23 mouse cellular contexts compared by ENCODE assay signal in genomic region chr7:25401986-25402385, GRCm38 (mm10). TPM values are rescaled to one million over a fixed set of nuclear protein-coding genes. Genes with fewer than 3 reads are reported as not detected.
DNase-seq lines count a peak whose midpoint lies in the region; ATAC-seq lines count a peak whose summit lies in the region.
"Had no signal": no experiment of that assay in that cellular context is flagged by ENCODE, and none has a peak within 500 bp of the region (broad histone marks: within the 10 kb centered on the region; RNA-seq: fewer than 3 reads in every experiment).

No protein-coding gene starts in this region.

- no peak overlapping the region for H3K4me3 ChIP-seq in heart, embryonic 11.5 days (ENCODE audit: low read depth, low read length)
- H3K4me3 ChIP-seq in embryonic facial prominence, embryonic 15.5 days (replicated peaks) = no peak overlapping the region
- H3K4me3 ChIP-seq in forebrain, embryonic 14.5 days (ENCODE audit: low read depth, low read length) = no peak overlapping the region
- H3K4me3 ChIP-seq: stomach, embryonic 15.5 days had no signal

- H3K4me2 ChIP-seq in heart, embryonic 11.5 days = no peak overlapping the region
- H3K4me2 ChIP-seq in embryonic facial prominence, embryonic 15.5 days (replicated peaks) = no peak overlapping the region
- H3K4me2 ChIP-seq in forebrain, embryonic 14.5 days (ENCODE audit: low read length) = no peak overlapping the region
- H3K4me2 ChIP-seq: stomach, embryonic 15.5 days had no signal

- no peaks in the 10 kb centered on the region for H3K4me1 ChIP-seq in heart, embryonic 11.5 days (ENCODE audit: control insufficient read depth, insufficient read depth, low read length)
- peaks cover 12% of the 10 kb centered on the region; the same call in 1 of the 2 replicates for H3K4me1 ChIP-seq in embryonic facial prominence, embryonic 15.5 days
- no peaks in the 10 kb centered on the region for H3K4me1 ChIP-seq in forebrain, embryonic 14.5 days (ENCODE audit: control insufficient read depth, insufficient read depth, low read length)
- H3K4me1 ChIP-seq: stomach, embryonic 15.5 days had no signal

- DNase-seq in heart, adult 11 months = peak; percentile 75
- DNase-seq in adrenal gland, adult 2 months = peak; percentile 87
- peak; percentile 76 for DNase-seq in adrenal gland, postnatal 14 days
- no peak for DNase-seq in thymus, adult 18-20 months
- no peak for DNase-seq in left cerebral cortex, postnatal 14 days (ENCODE audit: low spot score in 2 of 2)
- DNase-seq in forebrain, embryonic 14.5 days (ENCODE audit: low spot score) = no peak
- DNase-seq: forebrain, postnatal 0 days; spleen, adult 18-20 months had no signal

- H3K9me3 ChIP-seq in heart, embryonic 11.5 days (replicated peaks; ENCODE audit: control insufficient read depth, low read length) = no peaks in the 10 kb centered on the region
- H3K9me3 ChIP-seq in embryonic facial prominence, embryonic 15.5 days (replicated peaks) = no peaks in the 10 kb centered on the region
- H3K9me3 ChIP-seq in forebrain, embryonic 14.5 days (replicated peaks; ENCODE audit: control insufficient read depth, low read length) = no peaks in the 10 kb centered on the region
- H3K9me3 ChIP-seq: stomach, embryonic 15.5 days had no signal

- ATAC-seq in heart, embryonic 11.5 days (replicated peaks; ENCODE audit: insufficient number of reproducible peaks, low FRiP score, low TSS enrichment) = no peak
- no peak for ATAC-seq in embryonic facial prominence, embryonic 15.5 days (ENCODE audit: insufficient number of reproducible peaks, low FRiP score, low TSS enrichment, low read depth)
- ATAC-seq in forebrain, embryonic 14.5 days = no peak
- ATAC-seq: forebrain, postnatal 0 days; inflammation-experienced regulatory T-cells, adult 6 months had no signal

- H3K36me3 ChIP-seq in heart, embryonic 11.5 days (ENCODE audit: control insufficient read depth, insufficient read depth, low read length) = no peaks in the 10 kb centered on the region
- no peaks in the 10 kb centered on the region for H3K36me3 ChIP-seq in embryonic facial prominence, embryonic 15.5 days
- H3K36me3 ChIP-seq in forebrain, embryonic 14.5 days (ENCODE audit: control insufficient read depth, insufficient read depth, low read length) = no peaks in the 10 kb centered on the region
- H3K36me3 ChIP-seq: stomach, embryonic 15.5 days had no signal

- intact Hi-C loops in left cerebral cortex, postnatal 14 days (cut with DNase I) = no loop called here

- H3K9ac ChIP-seq in heart, embryonic 11.5 days (ENCODE audit: low read depth, low read length) = no peak overlapping the region
- H3K9ac ChIP-seq in embryonic facial prominence, embryonic 15.5 days = no peak overlapping the region
- no peak overlapping the region for H3K9ac ChIP-seq in forebrain, embryonic 14.5 days (ENCODE audit: low read length)
- H3K9ac ChIP-seq: forebrain, postnatal 0 days; liver, embryonic 14.5 days; stomach, embryonic 15.5 days had no signal

- 39% methylated on average over 5 of the region's 5 CpGs for WGBS in heart, embryonic 11.5 days (ENCODE audit: insufficient replicate concordance)
- WGBS in embryonic facial prominence, embryonic 15.5 days = 11% methylated on average over 5 of the region's 5 CpGs
- 25% methylated on average over 5 of the region's 5 CpGs for WGBS in forebrain, embryonic 14.5 days

- H3K27me3 ChIP-seq in heart, embryonic 11.5 days (ENCODE audit: control insufficient read depth, insufficient read depth, low read length) = no peaks in the 10 kb centered on the region
- no peaks in the 10 kb centered on the region for H3K27me3 ChIP-seq in embryonic facial prominence, embryonic 15.5 days
- H3K27me3 ChIP-seq in forebrain, embryonic 14.5 days (replicated peaks; ENCODE audit: control insufficient read depth, insufficient read depth, low read length) = no peaks in the 10 kb centered on the region
- H3K27me3 ChIP-seq: Patski; stomach, embryonic 15.5 days had no signal

- H3K27ac ChIP-seq in heart, embryonic 11.5 days (ENCODE audit: low read depth, low read length) = no peak overlapping the region
- H3K27ac ChIP-seq in embryonic facial prominence, embryonic 15.5 days (replicated peaks) = 0 out of 2 replicates have a peak overlapping the region, but pooled peaks have one; percentile 18
- H3K27ac ChIP-seq in forebrain, embryonic 14.5 days (ENCODE audit: low read depth, low read length) = no peak overlapping the region
- H3K27ac ChIP-seq: liver, embryonic 14.5 days; stomach, embryonic 15.5 days had no signal

RNA-seq across cellular contexts. Expression of gene Lipe, which starts 3.5 kb away (rescaled TPM):
- polyA plus RNA-seq in heart, embryonic 11.5 days (2014; fragmentation: Nextera tagmentation; extraction: Ambion mirVana) = 1.6 and 2.1 TPM in 2 replicates
- total RNA-seq in adrenal gland, adult 2 months (2021) = 100 to 1,000 TPM; 372 to 462 TPM
- polyA plus RNA-seq in adrenal gland, adult 2 months (2012; rRNA removed) = 471 and 632 TPM in 2 replicates
- 400 and 439 TPM in 2 replicates for total RNA-seq in adrenal gland, postnatal 14 days (2021)
- 8.3 and 10.2 TPM in 2 replicates for polyA plus RNA-seq in embryonic facial prominence, embryonic 15.5 days (2015; fragmentation: Nextera tagmentation; extraction: Ambion mirVana)
- total RNA-seq in left cerebral cortex, postnatal 14 days (2021) = 1 to 10 TPM; 5.6 to 6.3 TPM
- polyA plus RNA-seq in forebrain, embryonic 14.5 days (2014; fragmentation: Nextera tagmentation; extraction: Ambion mirVana) = 5.3 and 8.3 TPM in 2 replicates

RNA-seq across cellular contexts. Expression of gene Cxcl17, which starts 10.7 kb away (rescaled TPM):
- not detected in 2 replicates for polyA plus RNA-seq in heart, embryonic 11.5 days (2014; fragmentation: Nextera tagmentation; extraction: Ambion mirVana)
- total RNA-seq in adrenal gland, adult 2 months (2021) = not detected
- polyA plus RNA-seq in adrenal gland, adult 2 months (2012; rRNA removed) = not detected in 2 replicates
- total RNA-seq in adrenal gland, postnatal 14 days (2021) = 0.53 TPM in 1 of 2 replicates, not detected in the other
- polyA plus RNA-seq in embryonic facial prominence, embryonic 15.5 days (2015; fragmentation: Nextera tagmentation; extraction: Ambion mirVana) = 1.9 and 4.3 TPM in 2 replicates
- total RNA-seq in left cerebral cortex, postnatal 14 days (2021) = not detected
- polyA plus RNA-seq in forebrain, embryonic 14.5 days (2014; fragmentation: Nextera tagmentation; extraction: Ambion mirVana) = not detected in 2 replicates
- total RNA-seq: forebrain, postnatal 0 days; gastrocnemius, adult 18-20 months; layer of hippocampus, postnatal 14 days; left cerebral cortex, postnatal 36 days; midbrain, postnatal 0 days had no signal
- polyA plus RNA-seq: activated CD4-positive, CD25-positive, alpha-beta regulatory T cell, adult 4 months; C2C12; hindbrain, embryonic 11.5 days; inflammation-experienced regulatory T-cells, adult 6 months; liver, embryonic 14.5 days had no signal

RNA-seq across cellular contexts. Expression of gene Cnfn, which starts 32.5 kb away (rescaled TPM):
- polyA plus RNA-seq in heart, embryonic 11.5 days (2014; fragmentation: Nextera tagmentation; extraction: Ambion mirVana) = not detected in 2 replicates
- not detected for total RNA-seq in adrenal gland, adult 2 months (2021)
- 1.8 TPM in 1 of 2 replicates, not detected in the other for polyA plus RNA-seq in adrenal gland, adult 2 months (2012; rRNA removed)
- not detected in 2 replicates for total RNA-seq in adrenal gland, postnatal 14 days (2021)
- polyA plus RNA-seq in embryonic facial prominence, embryonic 15.5 days (2015; fragmentation: Nextera tagmentation; extraction: Ambion mirVana) = 382 and 413 TPM in 2 replicates
- not detected for total RNA-seq in left cerebral cortex, postnatal 14 days (2021)
- not detected in 2 replicates for polyA plus RNA-seq in forebrain, embryonic 14.5 days (2014; fragmentation: Nextera tagmentation; extraction: Ambion mirVana)
- total RNA-seq: forebrain, postnatal 0 days; gastrocnemius, adult 18-20 months; heart, adult 18-20 months; layer of hippocampus, postnatal 14 days; left cerebral cortex, postnatal 36 days; midbrain, postnatal 0 days had no signal
- polyA plus RNA-seq: activated CD4-positive, CD25-positive, alpha-beta regulatory T cell, adult 4 months; forebrain, postnatal 0 days; heart, postnatal 0 days; hindbrain, embryonic 11.5 days; inflammation-experienced regulatory T-cells, adult 6 months; liver, embryonic 14.5 days; midbrain, postnatal 0 days; Patski had no signal

Comparison
In these comparisons a context has a peak if more than half of its experiments do, and no peak if none do; other contexts are left out.
1. DNase-seq: peak in heart, adult 11 months (single experiment), adrenal gland, adult 2 months (single experiment) and adrenal gland, postnatal 14 days (single experiment); none in thymus, adult 18-20 months (0 of 2), left cerebral cortex, postnatal 14 days (0 of 2) and forebrain, embryonic 14.5 days (single experiment).
2. RNA of gene Lipe, which starts 3.5 kb away (polyA plus RNA-seq): 471 to 632 TPM in adrenal gland, adult 2 months; 8.3 to 10.2 TPM in embryonic facial prominence, embryonic 15.5 days, 5.3 to 8.3 TPM in forebrain, embryonic 14.5 days and 1.6 to 2.1 TPM in heart, embryonic 11.5 days; every median in the first group is over 10 times any median in the second.
3. RNA of gene Cnfn, which starts 32.5 kb away (polyA plus RNA-seq): 382 to 413 TPM in embryonic facial prominence, embryonic 15.5 days; not detected in heart, embryonic 11.5 days, 1.8 TPM in adrenal gland, adult 2 months and not detected in forebrain, embryonic 14.5 days; every median in the first group is over 100 times any median in the second.